Mouse (Mus musculus): ENCODE data around the gene Tmem206. TPM values are rescaled to one million over a fixed set of nuclear protein-coding genes. Genes with fewer than 3 reads are reported as not detected.

The Tmem206 gene
- total RNA-seq, 1 experiment, result 9.9 TPM

DNA sequence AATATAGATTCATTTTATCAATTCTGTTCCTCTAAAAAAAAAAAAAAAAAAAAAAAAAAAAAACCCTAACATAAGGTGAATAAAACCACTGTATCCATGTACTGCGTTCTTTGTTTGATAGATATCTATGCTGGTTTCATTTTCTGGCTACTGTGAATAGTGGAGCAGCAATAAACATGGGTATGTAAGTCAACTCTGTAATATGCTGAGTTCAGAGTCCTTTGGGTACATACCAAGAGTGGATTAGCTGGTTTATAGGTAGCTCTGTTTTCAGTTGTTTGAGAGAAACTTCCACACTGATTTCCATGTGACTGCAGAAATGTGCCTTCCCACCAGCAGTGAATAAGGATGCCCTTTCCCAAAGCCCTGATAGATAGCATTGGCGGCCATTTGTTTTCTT lies 52.4 kb downstream of the Tmem206 start:
- Histone ChIP-seq H3K27ac (ENCODE audit: insufficient read depth, low read depth, low read length, poor library complexity, severe bottlenecking) (no peak overlapping the region), H3K4me1 (ENCODE audit: control insufficient read depth in 2 of 2, insufficient read depth in 2 of 2, low read length in 2 of 2, poor library complexity in 1 of 2) (no peaks in the 10 kb centered on the region; a peak in 3 of 4 replicates), H3K9me3 (ENCODE audit: control insufficient read depth, insufficient read depth, low read depth, low read length) (no peaks in the 10 kb centered on the region), H3K9ac (ENCODE audit: insufficient read depth, low read depth, low read length, poor library complexity, severe bottlenecking) (no peak overlapping the region), H3K36me3 (ENCODE audit: control insufficient read depth, insufficient read depth, low read length, poor library complexity, severe bottlenecking) (peaks cover 2% of the 10 kb centered on the region; the same call in 1 of the 2 replicates), H3K4me3 (ENCODE audit: insufficient read depth in 1 of 2, low read depth in 1 of 2, low read length in 2 of 2, poor library complexity in 1 of 2, severe bottlenecking in 1 of 2) (no peak overlapping the region)
- in situ Hi-C loops (cut with MboI; ENCODE audit: low sequenced_read_pairs in 2 of 2, unreplicated experiment in 2 of 2), result no loop called here
- TF ChIP-seq ZNF384 (IDR thresholded peaks at IDR 0.05; ENCODE audit: low read depth, low read length) (0 out of 2 replicates have a peak, but pooled peaks have one; percentile 15), MAFK (IDR thresholded peaks at IDR 0.05; ENCODE audit: insufficient read depth, low read depth, low read length) (no peak), ZC3H11A (IDR thresholded peaks at IDR 0.05; ENCODE audit: borderline replicate concordance, low read depth, low read length) (no peak)
- DNase-seq (ENCODE audit: low read depth, low spot score), result no peak

DNA sequence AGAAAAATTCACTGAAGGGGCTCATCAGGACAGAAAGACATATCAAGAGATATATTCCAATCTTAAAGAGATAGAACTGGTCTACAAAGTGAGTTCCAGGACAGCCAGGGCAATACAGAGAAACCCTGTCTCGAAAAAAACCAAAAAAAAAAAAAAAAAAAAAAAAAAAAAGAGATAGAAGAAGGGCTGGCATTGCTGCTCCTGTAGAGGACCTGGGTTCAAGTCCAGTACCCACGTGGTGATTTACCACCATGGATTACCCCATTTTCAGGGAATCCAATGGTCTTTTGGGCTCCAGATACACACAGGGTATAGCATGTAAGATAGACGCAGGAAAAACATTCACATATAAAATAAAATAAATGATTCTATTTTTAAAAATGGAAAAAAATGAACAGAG lies 55.1 kb downstream of the Tmem206 start:
- Histone ChIP-seq H3K9ac (ENCODE audit: insufficient read depth, low read depth, low read length, poor library complexity, severe bottlenecking) (no peak overlapping the region), H3K9me3 (ENCODE audit: control insufficient read depth, insufficient read depth, low read depth, low read length) (no peaks in the 10 kb centered on the region), H3K4me1 (ENCODE audit: control insufficient read depth in 2 of 2, insufficient read depth in 2 of 2, low read length in 2 of 2, poor library complexity in 1 of 2) (no peaks in the 10 kb centered on the region; a peak in 2 of 4 replicates), H3K36me3 (ENCODE audit: control insufficient read depth, insufficient read depth, low read length, poor library complexity, severe bottlenecking) (no peaks in the 10 kb centered on the region), H3K4me3 (ENCODE audit: insufficient read depth in 1 of 2, low read depth in 1 of 2, low read length in 2 of 2, poor library complexity in 1 of 2, severe bottlenecking in 1 of 2) (no peak overlapping the region), H3K27ac (ENCODE audit: insufficient read depth, low read depth, low read length, poor library complexity, severe bottlenecking) (no peak overlapping the region)
- in situ Hi-C loops (cut with MboI; ENCODE audit: low sequenced_read_pairs in 2 of 2, unreplicated experiment in 2 of 2), result no loop called here
- TF ChIP-seq CHD2 (IDR thresholded peaks at IDR 0.05; ENCODE audit: low read depth, low read length) (no peak), ZNF384 (IDR thresholded peaks at IDR 0.05; ENCODE audit: low read depth, low read length) (0 out of 2 replicates have a peak, but pooled peaks have one; percentile 40), MAFK (IDR thresholded peaks at IDR 0.05; ENCODE audit: insufficient read depth, low read depth, low read length) (no peak), HCFC1 (IDR thresholded peaks at IDR 0.05; ENCODE audit: borderline replicate concordance, insufficient read depth, low read length) (no peak)
- no peak for DNase-seq (ENCODE audit: low read depth, low spot score)

DNA sequence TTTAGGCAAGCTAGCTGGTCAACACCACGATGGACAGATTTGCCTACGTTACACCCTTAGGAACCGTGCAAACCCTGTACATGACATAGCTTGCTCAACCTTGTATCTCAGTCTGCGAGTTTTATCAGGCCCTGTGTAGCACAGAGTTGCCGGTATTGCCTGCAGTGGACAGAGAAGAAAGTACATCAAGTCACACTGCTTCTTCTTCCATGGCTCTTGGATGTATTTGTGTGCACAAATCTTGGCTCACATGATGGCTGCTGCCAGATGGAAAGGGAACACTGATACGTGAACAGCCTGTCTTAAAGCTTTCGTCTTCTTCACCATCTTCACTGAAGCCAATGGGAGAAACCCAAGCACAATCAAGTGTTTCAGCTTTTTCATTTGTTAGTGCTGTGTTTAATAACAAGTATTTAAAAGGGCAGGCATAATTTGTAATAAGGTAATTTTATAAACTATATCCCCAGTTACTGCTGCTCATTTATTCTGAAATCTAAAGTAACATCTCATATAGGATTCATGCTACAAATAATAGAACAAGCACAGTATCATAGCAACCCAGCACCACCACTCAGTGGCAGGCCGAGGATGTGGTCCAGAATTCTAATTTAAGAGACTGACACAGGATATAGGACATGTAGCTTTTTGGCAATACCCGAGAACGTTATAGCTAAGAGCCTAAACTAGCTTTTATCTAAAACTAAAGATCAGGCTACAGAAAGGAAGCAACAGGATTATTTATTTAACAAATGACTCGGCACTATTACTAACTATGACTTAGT lies 56.4 kb downstream of the Tmem206 start:
- no peak for TF ChIP-seq CHD2 (IDR thresholded peaks at IDR 0.05; ENCODE audit: low read depth, low read length)
- no peak for DNase-seq (ENCODE audit: low read depth, low spot score)
- in situ Hi-C loops (cut with MboI; ENCODE audit: low sequenced_read_pairs in 2 of 2, unreplicated experiment in 2 of 2), result no loop called here
- H3K27ac ChIP-seq (ENCODE audit: insufficient read depth, low read depth, low read length, poor library complexity, severe bottlenecking), result no peak overlapping the region
- H3K4me3 ChIP-seq (ENCODE audit: insufficient read depth in 1 of 2, low read depth in 1 of 2, low read length in 2 of 2, poor library complexity in 1 of 2, severe bottlenecking in 1 of 2), result no peak overlapping the region
- no peaks in the 10 kb centered on the region; a peak in 1 of 4 replicates for H3K4me1 ChIP-seq (ENCODE audit: control insufficient read depth in 2 of 2, insufficient read depth in 2 of 2, low read length in 2 of 2, poor library complexity in 1 of 2)
- no peaks in the 10 kb centered on the region for H3K9me3 ChIP-seq (ENCODE audit: control insufficient read depth, insufficient read depth, low read depth, low read length)
- no peak overlapping the region for H3K9ac ChIP-seq (ENCODE audit: insufficient read depth, low read depth, low read length, poor library complexity, severe bottlenecking)
- no peaks in the 10 kb centered on the region for H3K36me3 ChIP-seq (ENCODE audit: control insufficient read depth, insufficient read depth, low read length, poor library complexity, severe bottlenecking)

DNA sequence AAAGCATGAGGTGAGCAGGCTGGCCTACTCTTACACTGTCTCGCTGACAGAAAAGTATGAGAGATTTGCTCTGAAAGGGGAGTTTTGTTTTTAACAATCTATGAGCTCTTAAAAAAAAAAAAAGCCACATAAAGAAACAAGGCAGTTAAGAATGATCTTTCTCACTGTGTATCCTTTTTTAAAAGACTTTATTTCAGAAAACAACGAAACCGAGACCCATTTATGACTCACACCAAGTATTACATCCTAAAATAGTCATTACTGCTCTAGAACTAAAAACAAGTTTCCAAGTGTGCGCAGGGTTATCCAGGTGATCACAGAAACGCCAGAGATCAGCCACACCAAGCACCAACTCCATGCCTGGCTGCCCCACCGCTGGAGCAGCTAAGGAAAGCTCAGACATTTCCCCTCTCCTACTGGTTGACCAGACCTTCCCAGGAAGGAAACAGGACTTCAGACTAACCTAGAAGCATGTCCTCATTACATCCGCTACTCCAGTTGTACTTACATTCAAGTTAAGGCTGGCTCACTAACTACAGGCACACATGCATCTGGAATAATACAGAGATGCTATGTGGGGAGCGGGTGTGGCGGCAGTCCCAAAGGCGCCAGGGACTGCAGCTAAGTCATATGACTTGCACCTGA lies 59.2 kb downstream of the Tmem206 start:
- Histone ChIP-seq H3K36me3 (ENCODE audit: control insufficient read depth, insufficient read depth, low read length, poor library complexity, severe bottlenecking) (no peaks in the 10 kb centered on the region), H3K9me3 (ENCODE audit: control insufficient read depth, insufficient read depth, low read depth, low read length) (no peaks in the 10 kb centered on the region), H3K27ac (ENCODE audit: insufficient read depth, low read depth, low read length, poor library complexity, severe bottlenecking) (no peak overlapping the region), H3K4me3 (ENCODE audit: insufficient read depth in 1 of 2, low read depth in 1 of 2, low read length in 2 of 2, poor library complexity in 1 of 2, severe bottlenecking in 1 of 2) (no peak overlapping the region), H3K4me1 (ENCODE audit: control insufficient read depth in 2 of 2, insufficient read depth in 2 of 2, low read length in 2 of 2, poor library complexity in 1 of 2) (no peaks in the 10 kb centered on the region; a peak in 1 of 4 replicates), H3K9ac (ENCODE audit: insufficient read depth, low read depth, low read length, poor library complexity, severe bottlenecking) (no peak overlapping the region)
- DNase-seq (ENCODE audit: low read depth, low spot score), result no peak
- in situ Hi-C loops (cut with MboI; ENCODE audit: low sequenced_read_pairs in 2 of 2, unreplicated experiment in 2 of 2), result no loop called here
- no peak for TF ChIP-seq ZNF384 (IDR thresholded peaks at IDR 0.05; ENCODE audit: low read depth, low read length)
- no peak for TF ChIP-seq MAFK (IDR thresholded peaks at IDR 0.05; ENCODE audit: insufficient read depth, low read depth, low read length)
- no peak for TF ChIP-seq CHD2 (IDR thresholded peaks at IDR 0.05; ENCODE audit: low read depth, low read length)
- no peak for TF ChIP-seq ZC3H11A (IDR thresholded peaks at IDR 0.05; ENCODE audit: borderline replicate concordance, low read depth, low read length)
- no peak for TF ChIP-seq HCFC1 (IDR thresholded peaks at IDR 0.05; ENCODE audit: borderline replicate concordance, insufficient read depth, low read length)
